Mouse (Mus musculus): ENCODE results near the gene Gm10310. TPM values are rescaled to one million over a fixed set of nuclear protein-coding genes. Genes with fewer than 3 reads are reported as not detected.
"Not testable (repeated sequence)": the region's sequence is repeated elsewhere in the genome, so short reads cannot be mapped to it uniquely, and the experiment has no call there.

The Gm10310 gene
- not detected in 2 replicates for polyA plus RNA-seq (2016; fragmentation: Nextera tagmentation; extraction: Ambion mirVana)

GRCm38 (mm10) chr10:129984962-129985361, at the start of gene Gm10310:
Gm10310 (minus strand) TSS chr10:129985062.
- not testable (repeated sequence) for ATAC-seq (ENCODE audit: insufficient number of reproducible peaks, low FRiP score); H3K9ac ChIP-seq; H3K9me3 ChIP-seq (replicated peaks); H3K27ac ChIP-seq (ENCODE audit: poor library complexity, severe bottlenecking); H3K4me2 ChIP-seq; H3K27me3 ChIP-seq (replicated peaks); H3K4me3 ChIP-seq; H3K4me1 ChIP-seq (replicated peaks); H3K36me3 ChIP-seq
- WGBS, result no CpG with 5 or more reads among the region's 1 CpGs

- no peak within 1 kb of the TSS for H3K4me3 ChIP-seq
- ATAC-seq (ENCODE audit: insufficient number of reproducible peaks, low FRiP score), result no peak
These were observed 45.2 kb upstream of the Gm10310 start, which contains the start of gene Olfr821 for GRCm38 (mm10) chr10:130030048-130030447. Olfr821 (plus strand) TSS chr10:130030348.

GRCm38 (mm10) chr10:130012321-130012720, 27.5 kb upstream of the Gm10310 start, which contains the start of gene Olfr820:
Olfr820 (plus strand) TSS chr10:130012621.
- no peak within 1 kb of the TSS for H3K9ac ChIP-seq
- H3K4me3 ChIP-seq, result no peak within 1 kb of the TSS
- no peaks in the 10 kb centered on the region for H3K4me1 ChIP-seq (replicated peaks)
- H3K36me3 ChIP-seq, result no peaks in the 10 kb centered on the region
- H3K4me2 ChIP-seq, result no peak within 1 kb of the TSS
- no peak for ATAC-seq (ENCODE audit: insufficient number of reproducible peaks, low FRiP score)
- H3K27me3 ChIP-seq (replicated peaks), result no peaks in the 10 kb centered on the region
- no peak within 1 kb of the TSS for H3K27ac ChIP-seq (ENCODE audit: poor library complexity, severe bottlenecking)
- H3K9me3 ChIP-seq (replicated peaks), result no peaks in the 10 kb centered on the region

More at GRCm38 (mm10) chr10:130030048-130030447, 45.2 kb upstream of the Gm10310 start, which contains the start of gene Olfr821:
- no peaks in the 10 kb centered on the region for H3K36me3 ChIP-seq
- no peak within 1 kb of the TSS for H3K4me2 ChIP-seq
- no peaks in the 10 kb centered on the region for H3K4me1 ChIP-seq (replicated peaks)
- no peaks in the 10 kb centered on the region for H3K27me3 ChIP-seq (replicated peaks)
- H3K9ac ChIP-seq, result no peak within 1 kb of the TSS
- no peak within 1 kb of the TSS for H3K27ac ChIP-seq (ENCODE audit: poor library complexity, severe bottlenecking)
- peaks cover 2% of the 10 kb centered on the region; the same call in 1 of the 2 replicates for H3K9me3 ChIP-seq (replicated peaks)

GRCm38 (mm10) chr10:130005366-130005765, 20.5 kb upstream of the Gm10310 start:
- not testable (repeated sequence) for H3K4me1 ChIP-seq (replicated peaks); H3K4me2 ChIP-seq; ATAC-seq (ENCODE audit: insufficient number of reproducible peaks, low FRiP score); H3K9ac ChIP-seq; H3K4me3 ChIP-seq; H3K9me3 ChIP-seq (replicated peaks); H3K27me3 ChIP-seq (replicated peaks); H3K36me3 ChIP-seq; H3K27ac ChIP-seq (ENCODE audit: poor library complexity, severe bottlenecking)
- WGBS, result 75% methylated on average over 4 of the region's 4 CpGs

GRCm38 (mm10) chr10:130004104-130004503, 19.2 kb upstream of the Gm10310 start:
- H3K36me3 ChIP-seq; H3K9ac ChIP-seq; H3K9me3 ChIP-seq (replicated peaks); H3K4me2 ChIP-seq; H3K27me3 ChIP-seq (replicated peaks); H3K4me1 ChIP-seq (replicated peaks); ATAC-seq (ENCODE audit: insufficient number of reproducible peaks, low FRiP score); H3K27ac ChIP-seq (ENCODE audit: poor library complexity, severe bottlenecking); H3K4me3 ChIP-seq: not testable (repeated sequence)
- 66% methylated on average over 4 of the region's 4 CpGs for WGBS

- not testable (repeated sequence) for ATAC-seq (ENCODE audit: insufficient number of reproducible peaks, low FRiP score); H3K36me3 ChIP-seq; H3K4me1 ChIP-seq (replicated peaks); H3K9ac ChIP-seq; H3K27ac ChIP-seq (ENCODE audit: poor library complexity, severe bottlenecking); H3K4me3 ChIP-seq; H3K27me3 ChIP-seq (replicated peaks); H3K4me2 ChIP-seq; H3K9me3 ChIP-seq (replicated peaks)
- whole genome bisulfite sequencing, result no CpG with 5 or more reads among the region's 3 CpGs
These were observed 3.0 kb downstream of the Gm10310 start for GRCm38 (mm10) chr10:129981867-129982266.

GRCm38 (mm10) chr10:129976040-129976439, 8.8 kb downstream of the Gm10310 start, which contains the start of gene Olfr247:
Olfr247 (minus strand) TSS chr10:129976140.
- H3K4me1 ChIP-seq (replicated peaks); H3K36me3 ChIP-seq; ATAC-seq (ENCODE audit: insufficient number of reproducible peaks, low FRiP score); H3K4me3 ChIP-seq; H3K4me2 ChIP-seq; H3K27ac ChIP-seq (ENCODE audit: poor library complexity, severe bottlenecking); H3K9ac ChIP-seq; H3K27me3 ChIP-seq (replicated peaks); H3K9me3 ChIP-seq (replicated peaks): not testable (repeated sequence)
- WGBS, result no CpG with 5 or more reads among the region's 2 CpGs

- ATAC-seq (ENCODE audit: insufficient number of reproducible peaks, low FRiP score); H3K4me2 ChIP-seq; H3K4me3 ChIP-seq; H3K36me3 ChIP-seq; H3K4me1 ChIP-seq (replicated peaks); H3K27me3 ChIP-seq (replicated peaks); H3K27ac ChIP-seq (ENCODE audit: poor library complexity, severe bottlenecking); H3K9me3 ChIP-seq (replicated peaks); H3K9ac ChIP-seq: not testable (repeated sequence)
- no CpG with 5 or more reads among the region's 3 CpGs for WGBS
These were observed 11.9 kb downstream of the Gm10310 start for GRCm38 (mm10) chr10:129972994-129973393.

- H3K9ac ChIP-seq; ATAC-seq (ENCODE audit: insufficient number of reproducible peaks, low FRiP score); H3K27me3 ChIP-seq (replicated peaks); H3K27ac ChIP-seq (ENCODE audit: poor library complexity, severe bottlenecking); H3K36me3 ChIP-seq; H3K9me3 ChIP-seq (replicated peaks); H3K4me3 ChIP-seq; H3K4me1 ChIP-seq (replicated peaks); H3K4me2 ChIP-seq: not testable (repeated sequence)
- 58% methylated on average over 2 of the region's 2 CpGs for WGBS
These were observed 17.7 kb downstream of the Gm10310 start, which contains the start of gene Olfr819 for GRCm38 (mm10) chr10:129967166-129967565. Olfr819 (minus strand) TSS chr10:129967266.

- not testable (repeated sequence) for ATAC-seq (ENCODE audit: insufficient number of reproducible peaks, low FRiP score); H3K9ac ChIP-seq; H3K27ac ChIP-seq (ENCODE audit: poor library complexity, severe bottlenecking); H3K36me3 ChIP-seq; H3K4me2 ChIP-seq; H3K9me3 ChIP-seq (replicated peaks); H3K4me1 ChIP-seq (replicated peaks); H3K27me3 ChIP-seq (replicated peaks); H3K4me3 ChIP-seq
- 89% methylated on average over 2 of the region's 3 CpGs for WGBS
These were observed 18.6 kb downstream of the Gm10310 start for GRCm38 (mm10) chr10:129966232-129966631.

GRCm38 (mm10) chr10:129949000-129949399, 35.9 kb downstream of the Gm10310 start, which contains the start of gene Olfr818:
Olfr818 (minus strand) TSS chr10:129949100.
- no peak within 1 kb of the TSS for H3K9ac ChIP-seq
- WGBS, result 87% methylated on average over 2 of the region's 2 CpGs
- no peak within 1 kb of the TSS for H3K27ac ChIP-seq (ENCODE audit: poor library complexity, severe bottlenecking)
- no peaks in the 10 kb centered on the region for H3K27me3 ChIP-seq (replicated peaks)
- no peak within 1 kb of the TSS for H3K4me3 ChIP-seq
- no peak within 1 kb of the TSS for H3K4me2 ChIP-seq
- no peaks in the 10 kb centered on the region for H3K9me3 ChIP-seq (replicated peaks)
- no peaks in the 10 kb centered on the region for H3K36me3 ChIP-seq
- H3K4me1 ChIP-seq (replicated peaks), result no peaks in the 10 kb centered on the region
- ATAC-seq (ENCODE audit: insufficient number of reproducible peaks, low FRiP score), result no peak

All from heart, embryonic 12.5 days (tissue).